Mouse (Mus musculus): Measurements from ENCODE around the gene Fars2.
A peak's percentile ranks its signal among the peaks of the same experiment; 100 is the strongest.

Gene Fars2

DNA sequence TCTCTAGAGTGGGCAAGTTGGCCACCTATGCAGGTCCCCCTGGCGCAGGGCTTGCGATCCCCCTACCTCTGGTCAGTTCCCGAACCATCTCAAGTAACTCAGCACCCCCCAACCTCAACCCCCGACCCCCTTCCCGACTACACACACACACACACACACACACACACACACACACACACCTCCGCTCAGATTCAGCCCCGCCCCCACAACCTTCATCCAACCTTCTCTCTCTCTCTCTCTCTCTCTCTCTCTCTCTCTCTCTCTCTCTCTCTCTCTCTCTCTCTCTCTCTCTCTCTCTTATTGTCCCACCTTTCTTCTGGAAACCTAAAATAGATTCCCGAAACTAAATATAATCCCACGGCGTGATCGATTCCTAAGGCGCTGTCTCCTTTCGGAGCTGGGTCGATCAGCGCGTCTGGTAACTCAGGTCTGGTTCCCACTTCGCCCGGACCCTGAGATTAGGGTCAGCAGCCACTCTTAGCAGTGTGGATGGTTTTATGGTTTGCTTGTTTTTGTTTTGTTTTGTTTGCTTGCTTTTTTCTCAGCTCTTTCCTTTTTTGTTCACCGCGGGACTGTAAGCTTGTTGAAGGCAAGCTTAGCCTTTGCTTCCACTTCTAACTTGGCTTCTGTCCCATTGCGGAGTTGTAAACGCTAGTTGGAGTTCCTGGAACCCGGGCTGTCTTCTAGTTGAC, 610.7 kb downstream of the Fars2 start:
- DNase-seq (ENCODE audit: extremely low read depth, low read depth, low spot score): no peak

DNA sequence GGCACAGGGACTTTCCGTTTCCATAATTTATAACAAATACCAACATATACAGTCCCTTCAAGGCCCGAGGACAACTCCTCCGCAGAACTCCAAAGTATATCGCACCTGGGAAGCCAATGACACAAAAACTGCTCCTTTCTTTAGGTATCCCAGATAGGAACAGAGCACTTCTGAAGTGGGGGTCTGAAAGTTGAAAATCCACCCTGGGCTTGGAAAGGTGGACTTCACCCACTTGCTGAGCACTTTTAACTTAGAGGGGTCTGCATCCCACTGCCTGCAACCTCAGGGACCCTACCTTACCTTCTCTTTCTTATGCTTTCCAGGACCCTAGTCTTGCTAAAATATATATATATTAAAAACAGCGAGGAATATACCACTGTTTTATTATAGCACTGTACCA, 611.3 kb downstream of the Fars2 start:
- no peak for DNase-seq (ENCODE audit: extremely low read depth, low read depth, low spot score)

DNA sequence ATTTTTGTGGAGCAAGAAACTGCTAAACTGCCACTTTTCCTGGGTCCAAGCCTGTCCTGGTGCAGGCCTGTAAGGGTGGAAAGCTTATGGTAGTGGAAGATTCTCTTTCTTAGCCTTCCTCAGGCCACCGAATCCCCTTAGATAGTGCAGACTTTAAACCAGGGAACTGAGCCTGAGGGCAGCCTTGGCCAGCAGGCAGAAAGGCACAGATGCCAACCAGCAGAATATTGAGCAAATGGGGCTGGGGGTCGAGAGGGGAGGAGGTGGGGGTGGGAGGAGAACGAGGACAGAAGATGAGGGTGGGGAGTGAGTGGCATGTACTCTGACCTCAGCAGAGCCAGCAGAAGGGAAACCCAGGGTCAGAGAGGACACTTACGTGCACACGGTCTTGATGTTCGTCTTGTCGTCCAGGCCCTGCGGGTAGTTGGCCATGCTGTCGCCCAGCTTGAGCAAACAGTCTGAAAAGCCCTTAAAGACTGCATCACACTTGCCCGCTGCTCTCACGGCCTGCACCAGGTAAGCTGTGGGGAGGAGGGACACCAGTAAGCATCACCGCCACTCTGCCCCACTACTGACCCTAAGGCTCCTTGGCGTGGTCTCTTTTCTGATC, 612.6 kb downstream of the Fars2 start:
- no peak for DNase-seq (ENCODE audit: extremely low read depth, low read depth, low spot score)

DNA sequence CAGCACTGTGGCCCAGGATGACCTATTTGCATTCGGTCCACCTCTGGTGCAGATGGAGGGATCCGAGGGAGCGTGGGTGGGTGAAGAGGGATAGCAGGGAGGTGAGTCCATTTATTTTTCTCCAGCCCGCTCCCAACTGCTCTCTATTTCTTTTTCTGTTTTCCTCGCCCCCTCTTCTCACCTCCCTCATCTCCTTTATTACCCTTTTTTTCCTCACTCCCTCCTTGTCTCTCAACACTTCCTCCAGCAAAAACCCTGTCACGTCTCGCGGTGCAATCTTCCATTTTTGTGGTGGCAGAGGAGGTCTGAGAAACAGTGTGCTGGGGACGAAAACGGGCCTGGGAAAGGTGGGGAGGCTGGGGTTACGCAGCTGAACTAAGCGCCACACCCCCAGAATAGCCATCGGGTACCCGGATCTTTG, 613.1 kb downstream of the Fars2 start:
- no peak for DNase-seq (ENCODE audit: extremely low read depth, low read depth, low spot score)

DNA sequence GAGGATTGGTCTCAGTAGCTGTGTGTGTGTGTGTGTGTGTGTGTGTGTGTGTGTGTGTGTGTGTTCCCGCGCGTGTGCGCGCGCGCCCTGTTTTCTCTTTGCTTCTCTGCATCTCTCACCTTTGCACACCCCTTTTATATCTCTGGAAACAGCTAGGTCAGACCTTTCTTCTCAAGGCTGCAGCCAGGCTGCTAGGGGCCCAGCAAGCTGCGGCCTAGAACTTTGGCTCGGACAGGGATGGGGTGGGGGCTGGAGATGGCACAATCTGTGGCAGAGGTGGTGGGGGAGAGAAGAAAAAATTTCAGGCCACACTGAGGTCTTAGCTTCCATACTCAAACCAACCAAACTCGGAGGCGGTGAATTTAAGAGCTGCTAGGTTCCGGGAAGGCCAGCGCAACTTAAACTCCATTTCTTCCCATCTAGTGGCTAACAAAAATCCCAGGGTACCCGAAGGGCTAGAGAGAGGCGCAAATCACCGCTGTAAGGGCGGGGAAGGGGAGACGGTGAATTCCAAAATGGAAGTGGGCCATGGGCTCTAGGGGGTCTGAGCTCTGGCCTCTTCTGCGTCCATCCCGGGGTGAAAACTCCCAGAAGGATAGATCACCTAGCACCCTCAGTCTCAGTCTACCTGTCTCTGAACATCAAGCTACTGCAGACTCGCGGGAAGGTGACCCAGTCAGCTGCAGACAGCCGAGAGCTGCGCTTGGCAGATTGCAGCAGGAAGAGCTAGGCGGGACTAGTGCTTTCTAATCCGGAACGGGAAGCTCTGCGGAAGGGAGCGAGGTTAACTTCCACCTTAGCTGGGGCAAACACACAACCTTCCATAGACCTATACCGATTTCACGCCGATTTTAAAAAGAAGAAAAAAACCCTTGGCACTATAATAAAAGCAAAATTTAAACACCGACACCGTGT, 614.1 kb downstream of the Fars2 start:
- no peak for DNase-seq (ENCODE audit: extremely low read depth, low read depth, low spot score)

DNA sequence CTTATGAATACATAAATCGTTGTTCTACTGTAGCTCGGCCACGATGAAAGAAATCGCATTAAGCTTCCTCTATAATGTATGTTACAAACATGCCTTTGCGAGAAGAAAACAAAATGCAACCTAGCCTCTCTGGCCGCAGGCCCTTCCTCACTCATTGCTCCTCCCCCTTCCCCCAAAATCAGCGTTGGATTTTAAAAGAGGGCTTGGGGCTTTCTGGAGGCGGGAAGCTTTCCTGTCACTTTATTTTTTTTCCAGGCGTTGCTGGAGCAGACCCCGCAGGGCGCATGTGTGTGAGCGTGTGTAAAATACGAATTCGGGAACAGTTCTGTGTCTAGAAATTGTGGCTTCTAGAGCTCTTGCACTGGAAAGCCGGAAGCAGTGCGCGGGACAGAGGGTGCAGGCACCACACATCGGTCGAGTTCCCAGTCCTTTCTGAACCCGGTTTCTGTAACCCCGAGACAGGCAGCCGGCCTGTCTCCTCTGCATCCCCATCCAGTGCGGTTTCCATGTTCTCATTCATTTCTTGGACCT, 614.8 kb downstream of the Fars2 start:
- DNase-seq (ENCODE audit: extremely low read depth, low read depth, low spot score): no peak

DNA sequence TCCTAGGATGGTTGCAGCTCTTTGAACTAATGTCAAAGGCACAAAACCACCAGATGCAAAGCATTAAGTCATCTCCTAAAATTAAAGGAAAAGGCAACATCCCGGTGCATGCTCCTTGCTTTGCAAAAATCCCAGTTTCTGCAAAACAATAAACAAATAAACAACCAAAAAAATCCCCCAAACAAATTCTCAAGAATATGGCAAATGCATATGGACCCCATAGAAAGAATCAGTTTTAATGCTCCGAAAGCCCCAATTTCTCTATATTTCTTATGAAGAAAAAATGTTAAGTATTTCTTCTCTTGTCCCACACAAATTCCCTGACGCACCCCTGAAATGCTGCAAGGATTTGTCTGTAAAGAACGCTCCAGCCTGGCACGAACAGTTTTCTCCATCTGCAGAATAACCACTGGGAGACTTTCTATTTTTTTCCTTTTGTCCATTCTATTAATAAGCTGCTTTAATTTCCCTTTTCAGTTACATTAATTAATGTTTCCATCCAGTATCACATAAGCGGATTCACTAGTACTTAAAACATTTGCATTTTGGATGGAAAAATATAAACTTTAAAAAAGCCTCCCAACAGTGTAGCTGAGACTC, 615.8 kb downstream of the Fars2 start:
- no peak for DNase-seq (ENCODE audit: extremely low read depth, low read depth, low spot score)

DNA sequence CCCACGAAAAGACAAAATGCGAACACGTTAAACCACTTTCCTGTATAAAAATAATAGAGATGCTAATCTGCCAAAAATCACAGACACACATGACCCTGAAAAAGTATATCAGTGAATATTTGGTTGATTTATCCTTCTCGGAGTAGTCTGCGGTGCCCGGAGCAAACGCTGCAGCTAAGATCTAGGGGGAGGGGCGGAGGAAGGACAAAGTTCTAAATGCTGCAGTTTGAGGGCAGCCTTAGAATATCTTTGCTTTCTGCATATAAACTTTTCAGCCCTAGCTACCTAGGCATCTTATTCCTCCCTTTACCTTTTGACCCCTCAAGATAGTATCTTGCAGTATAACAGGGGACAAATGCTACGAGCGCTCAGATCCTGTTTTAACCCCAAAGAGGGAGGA, 616.4 kb downstream of the Fars2 start:
- no peak for DNase-seq (ENCODE audit: extremely low read depth, low read depth, low spot score)

DNA sequence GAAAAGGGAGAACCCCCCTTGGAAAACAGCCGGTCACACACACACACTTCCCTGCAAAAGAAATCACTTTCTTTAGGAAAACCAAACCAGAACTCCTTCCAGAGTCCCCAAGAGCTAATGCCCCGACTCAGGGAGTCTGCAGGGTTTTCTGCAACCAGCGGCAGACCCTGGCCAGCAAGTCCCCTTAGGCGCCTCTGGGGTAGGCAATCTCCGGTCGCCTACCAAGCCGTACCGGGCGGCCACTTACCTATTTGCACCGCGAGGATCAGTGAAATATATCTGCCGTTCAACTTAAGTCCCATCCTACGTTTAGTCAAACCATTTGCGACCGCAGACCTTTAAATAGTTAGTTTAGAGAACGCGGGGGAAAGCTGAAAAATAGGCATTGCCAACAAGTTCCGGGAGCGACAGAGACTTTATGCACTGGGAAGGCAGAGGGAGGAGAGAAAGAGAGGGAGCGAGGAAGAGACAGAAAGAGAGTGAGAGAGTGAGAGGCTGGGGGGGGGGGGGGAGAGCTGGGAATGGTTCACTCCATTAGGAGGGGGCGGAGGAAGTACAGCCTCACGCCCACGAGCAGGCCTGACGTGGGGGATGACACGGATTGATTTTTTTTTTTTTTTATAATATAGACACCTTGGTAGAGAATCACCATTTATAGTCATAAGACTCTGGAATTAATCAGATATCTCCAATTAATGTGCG, 616.9 kb downstream of the Fars2 start:
- DNase-seq (ENCODE audit: extremely low read depth, low read depth, low spot score): no peak

DNA sequence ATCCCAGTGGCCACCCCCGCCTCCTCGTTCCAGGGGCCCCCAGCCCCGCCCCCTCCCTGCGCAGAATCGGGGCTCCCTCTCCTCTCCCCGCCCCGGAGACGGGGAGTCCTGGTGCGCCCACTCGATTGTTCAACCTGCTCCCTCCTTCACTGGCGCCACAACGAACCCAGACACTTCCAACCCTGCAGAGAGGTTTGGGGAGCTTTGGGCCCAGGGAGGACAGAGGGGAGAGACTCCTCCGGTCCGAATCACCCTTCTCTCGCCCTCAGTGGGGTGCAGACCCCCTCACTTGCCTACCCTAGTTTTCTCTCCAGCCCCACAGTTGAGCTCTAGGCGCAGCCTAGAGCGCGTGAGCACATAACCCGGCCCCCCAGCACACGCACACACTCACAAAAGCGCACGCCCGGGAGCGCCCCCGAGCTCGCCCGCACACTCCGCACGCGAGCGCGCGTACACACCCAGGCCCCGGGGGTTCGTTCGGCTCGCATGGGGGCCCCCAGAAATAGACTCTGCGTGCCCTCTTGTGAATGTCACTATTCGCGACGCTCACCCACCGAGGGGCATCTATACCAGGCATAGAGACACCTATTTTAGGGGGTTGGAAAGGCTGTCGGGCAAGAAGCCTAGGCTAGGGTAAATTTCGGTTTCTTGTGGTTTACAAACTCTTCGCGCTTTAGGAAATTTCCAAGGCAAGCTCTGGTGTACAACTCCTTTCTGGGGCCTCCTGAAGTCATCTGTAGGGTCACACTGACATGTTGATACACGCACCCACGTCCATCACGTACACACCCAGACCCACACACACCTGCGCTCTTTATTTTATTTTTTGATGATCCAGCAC, 617.7 kb downstream of the Fars2 start, which contains the start of gene Nrn1:
TSS of gene Nrn1 (minus strand) at position 401 of the 841 bp plus-strand sequence.
- DNase-seq (ENCODE audit: extremely low read depth, low read depth, low spot score): no peak

DNA sequence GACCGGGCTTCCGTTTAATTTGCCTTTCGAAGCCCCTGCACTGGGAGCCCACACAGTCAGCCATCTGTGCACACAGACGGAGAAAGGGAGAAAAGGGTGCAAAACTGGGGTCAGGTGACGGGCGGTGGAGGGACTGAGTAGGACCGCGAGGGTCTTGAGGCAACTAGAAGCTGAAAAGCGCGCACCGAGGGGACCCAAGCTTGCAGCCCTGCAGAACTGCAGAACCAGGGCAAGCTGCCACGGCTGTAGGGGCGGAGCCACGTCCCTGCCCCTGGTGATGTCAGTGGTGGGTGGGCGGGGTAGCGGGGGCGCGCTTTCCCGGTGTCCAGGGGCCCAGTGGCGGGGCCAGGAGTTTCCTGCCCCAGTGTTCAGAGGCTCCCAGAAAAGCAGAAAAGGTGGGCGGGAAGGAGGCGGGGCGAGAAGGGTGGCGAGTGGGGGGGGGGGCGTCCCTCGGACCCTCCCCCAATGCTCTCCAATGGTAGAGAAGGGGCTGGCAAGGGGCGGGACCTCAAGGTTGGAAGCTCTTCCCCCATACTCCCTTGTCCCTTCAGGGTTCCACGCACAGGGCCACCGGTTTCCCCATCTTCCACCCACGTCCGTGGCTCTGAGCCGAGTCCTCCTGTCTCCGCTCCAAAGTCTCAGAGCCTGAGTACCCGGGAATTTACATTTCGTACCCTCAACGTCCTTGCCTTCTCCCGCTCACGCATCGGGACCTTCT, 618.8 kb downstream of the Fars2 start:
- peak; percentile 5 for DNase-seq (ENCODE audit: extremely low read depth, low read depth, low spot score)

DNA sequence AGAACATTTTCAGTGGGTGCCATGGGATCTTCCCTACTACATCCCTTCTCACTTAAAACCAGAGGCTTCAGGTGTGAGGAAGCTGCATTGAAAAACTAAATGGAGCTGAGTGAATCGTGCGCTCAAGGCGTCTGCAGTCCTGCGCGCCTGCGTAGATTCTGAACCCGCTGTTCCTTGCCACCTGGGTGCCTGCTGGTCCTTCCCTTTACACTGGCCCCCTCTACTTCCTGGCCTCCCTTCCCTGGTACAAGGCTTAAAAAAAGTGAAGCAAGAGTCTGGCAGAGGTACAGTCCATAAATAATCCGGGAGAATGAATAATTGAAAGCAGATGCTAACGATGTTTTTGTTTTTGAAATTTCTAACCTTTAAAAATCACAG, 619.4 kb downstream of the Fars2 start:
- no peak for DNase-seq (ENCODE audit: extremely low read depth, low read depth, low spot score)

DNA sequence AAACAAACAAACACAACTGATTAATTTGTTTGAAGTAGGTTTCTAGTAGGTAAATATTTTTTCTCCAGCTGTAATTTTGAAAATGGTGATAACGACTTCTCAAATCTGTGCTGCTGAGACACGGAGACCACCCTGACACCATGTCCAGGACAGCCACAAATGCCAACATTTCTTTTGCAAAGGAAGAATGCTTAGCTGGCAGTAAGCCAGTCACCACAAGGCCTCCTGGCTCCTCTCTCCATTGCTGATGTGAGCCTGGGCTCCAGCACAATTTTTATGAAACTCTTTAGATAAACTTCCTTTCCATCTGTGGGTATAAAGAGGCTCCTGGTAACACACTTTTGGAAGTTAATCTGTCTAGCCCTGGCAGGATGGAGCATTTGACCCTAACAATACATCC, 632.8 kb downstream of the Fars2 start:
- DNase-seq (ENCODE audit: extremely low read depth, low read depth, low spot score): no peak

DNA sequence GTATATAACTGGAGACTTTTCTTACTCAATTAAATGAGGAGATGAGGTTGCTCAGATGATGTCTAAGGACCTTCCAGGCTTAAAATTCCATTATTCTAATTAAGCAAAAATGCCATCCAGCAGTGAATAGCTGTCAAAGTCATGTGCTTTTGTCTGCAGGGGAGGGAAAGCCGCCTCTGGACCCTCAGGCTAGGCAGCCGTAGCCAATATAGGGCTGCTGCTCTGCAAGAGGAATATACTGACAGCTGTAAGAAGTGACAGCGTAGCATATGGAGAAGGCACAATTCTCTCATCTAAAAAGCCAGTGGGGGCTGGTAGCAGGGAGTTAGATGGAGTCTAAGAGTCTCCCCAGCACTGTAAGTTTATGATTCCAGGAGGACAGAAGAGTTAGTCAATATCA, 634.6 kb downstream of the Fars2 start:
- no peak for DNase-seq (ENCODE audit: extremely low read depth, low read depth, low spot score)

DNA sequence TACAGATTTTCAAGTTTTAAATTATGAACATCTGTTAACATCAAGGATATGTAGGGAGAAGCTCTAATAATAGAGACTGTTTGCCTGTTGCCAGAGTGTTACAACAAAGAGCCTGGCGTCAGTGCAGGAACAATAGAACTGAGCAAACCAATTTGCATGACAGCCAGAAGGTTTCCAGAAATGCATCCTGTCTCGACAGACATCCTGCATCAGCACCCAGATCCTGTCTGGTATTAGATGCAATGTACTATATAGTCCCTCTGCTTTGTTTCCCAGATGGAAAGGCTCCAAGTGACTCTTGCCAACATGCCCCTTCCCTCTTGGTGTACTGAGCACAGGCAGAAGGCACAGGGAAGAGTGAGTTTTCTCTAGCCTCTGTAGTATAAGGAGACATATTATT, 649.6 kb downstream of the Fars2 start:
- DNase-seq (ENCODE audit: extremely low read depth, low read depth, low spot score): no peak

Data from fat pad, adult 2 months (tissue).